Mouse (Mus musculus) CH12.LX (cell line): ENCODE measurements around the gene Hspa1a. TPM values are rescaled to one million over a fixed set of nuclear protein-coding genes. Genes with fewer than 3 reads are reported as not detected.
"Not testable (repeated sequence)": the region's sequence is repeated elsewhere in the genome, so short reads cannot be mapped to it uniquely, and the experiment has no call there.

Experiments used
- DNase-seq: peaks from one replicate; pipeline ENCODE4 v3.0.0-alpha.2; 2013; ENCODE audit errors: extremely low read depth
- H3K27ac ChIP-seq: 2 replicates; pipeline ENCODE4 v1.5.1; 2012; ENCODE audit warnings: low read depth, mild to moderate bottlenecking, control low read depth, moderate library complexity; ENCODE audit not compliant: insufficient read depth
- H3K27me3 ChIP-seq: replicated peaks from 2 replicates; pipeline ENCODE3; 2012; ENCODE audit warnings: inconsistent platforms
- H3K36me3 ChIP-seq, 2 experiments: replicated peaks in 1 of 2; 2 replicates each; pipeline versions ENCODE3 to v1.6.1; 2012; ENCODE audit warnings: inconsistent platforms in 1 of 2, low read length in 1 of 2, mild to moderate bottlenecking in 1 of 2, mixed read lengths in 1 of 2, moderate library complexity in 1 of 2; ENCODE audit not compliant: control insufficient read depth in 1 of 2, insufficient read depth in 1 of 2
- H3K4me1 ChIP-seq, 2 experiments: 2 replicates each; pipeline ENCODE4 v1.6.1; 2012; ENCODE audit warnings: inconsistent platforms in 1 of 2, moderate library complexity in 1 of 2; ENCODE audit not compliant: insufficient read depth in 2 of 2, control insufficient read depth in 1 of 2
- H3K4me2 ChIP-seq: 2 replicates; pipeline ENCODE4 v1.6.1; 2012; ENCODE audit warnings: low read depth, mild to moderate bottlenecking, control low read depth; ENCODE audit not compliant: poor library complexity, insufficient read depth, severe bottlenecking
- H3K4me3 ChIP-seq, 3 experiments: fragments of 150-350 bp in 1 of 3; sonication (generic) in 1 of 3; replicated peaks in 1 of 3; 2 replicates each; pipeline versions ENCODE3 to v1.5.1; 2011 to 2012; ENCODE audit warnings: low read depth in 2 of 3, low read length in 2 of 3, mild to moderate bottlenecking in 2 of 3, moderate library complexity in 2 of 3, control low read depth in 1 of 3, improper control_type of control experiment in 1 of 3, inconsistent platforms in 1 of 3, mixed read lengths in 1 of 3; ENCODE audit not compliant: poor library complexity in 1 of 3
- H3K79me2 ChIP-seq: replicated peaks from 2 replicates; pipeline ENCODE4 v1.6.1; 2012; ENCODE audit warnings: mild to moderate bottlenecking, moderate library complexity; ENCODE audit not compliant: control insufficient read depth, poor library complexity, insufficient read depth, severe bottlenecking; ENCODE audit errors: extremely low read depth
- H3K9ac ChIP-seq: 2 replicates; pipeline ENCODE4 v1.6.1; 2012; ENCODE audit warnings: low read depth, mild to moderate bottlenecking, control low read depth, moderate library complexity; ENCODE audit not compliant: insufficient read depth
- H3K9me3 ChIP-seq: replicated peaks from 2 replicates; pipeline ENCODE3; 2012; ENCODE audit warnings: low read length, inconsistent platforms, mixed read lengths
- CHD1 ChIP-seq: IDR thresholded peaks from 2 replicates; pipeline ENCODE4 v1.6.1; 2012; ENCODE audit warnings: low read depth, low read length, improper control_type of control experiment, inconsistent platforms
- CTCF ChIP-seq, 2 experiments: IDR thresholded peaks in 1 of 2; conservative IDR thresholded peaks in 1 of 2; 2 replicates each; pipeline ENCODE4 v1.5.1; 2011 to 2012; ENCODE audit warnings: low read depth in 2 of 2, low read length in 2 of 2, improper control_type of control experiment in 1 of 2, inconsistent platforms in 1 of 2, mild to moderate bottlenecking in 1 of 2, moderate library complexity in 1 of 2
- E2F4 ChIP-seq: IDR thresholded peaks from 2 replicates; pipeline ENCODE4 v1.6.1; 2011; ENCODE audit warnings: low read depth, low read length, improper control_type of control experiment; ENCODE audit not compliant: insufficient replicate concordance
- ELF1 ChIP-seq: IDR thresholded peaks from 2 replicates; pipeline ENCODE4 v1.6.1; 2014; ENCODE audit warnings: low read depth, mild to moderate bottlenecking, inconsistent platforms, low read length, improper control_type of control experiment
- MAZ ChIP-seq: IDR thresholded peaks from 2 replicates; pipeline ENCODE4 v1.6.1; 2012; ENCODE audit warnings: low read depth, mild to moderate bottlenecking, inconsistent platforms, low read length, improper control_type of control experiment, moderate library complexity
- MXI1 ChIP-seq: IDR thresholded peaks from 2 replicates; pipeline ENCODE4 v1.6.1; 2011; ENCODE audit warnings: mild to moderate bottlenecking, low read depth, low read length, improper control_type of control experiment
- NELFE ChIP-seq: IDR thresholded peaks from 2 replicates; pipeline ENCODE4 v1.6.1; 2011; ENCODE audit warnings: low read depth, low read length, improper control_type of control experiment
- NRF1 ChIP-seq: IDR thresholded peaks from 2 replicates; pipeline ENCODE4 v1.6.1; 2014; ENCODE audit warnings: low read depth, mild to moderate bottlenecking, inconsistent platforms, low read length, improper control_type of control experiment, moderate library complexity
- PAX5 ChIP-seq: IDR thresholded peaks from 2 replicates; pipeline ENCODE4 v1.6.1; 2012; ENCODE audit warnings: low read length, inconsistent platforms, mixed read lengths
- SMC3 ChIP-seq: IDR thresholded peaks from 2 replicates; pipeline ENCODE4 v1.6.1; 2011; ENCODE audit warnings: low read depth, low read length, improper control_type of control experiment
- TCF12 ChIP-seq: IDR thresholded peaks from 2 replicates; pipeline ENCODE4 v1.6.1; 2014; ENCODE audit warnings: low read depth, mild to moderate bottlenecking, inconsistent platforms, low read length, improper control_type of control experiment
- UBTF ChIP-seq: IDR thresholded peaks from 2 replicates; pipeline ENCODE4 v1.6.1; 2012; ENCODE audit warnings: low read depth, mild to moderate bottlenecking, inconsistent platforms, low read length, improper control_type of control experiment, moderate library complexity
- USF1 ChIP-seq: IDR thresholded peaks from 2 replicates; pipeline ENCODE4 v1.6.1; 2014; ENCODE audit warnings: low read depth, mild to moderate bottlenecking, inconsistent platforms, low read length, improper control_type of control experiment
- ZKSCAN1 ChIP-seq: IDR thresholded peaks from 2 replicates; pipeline ENCODE4 v1.6.1; 2012; ENCODE audit warnings: low read depth, inconsistent platforms, low read length, improper control_type of control experiment, borderline replicate concordance
- ZNF384 ChIP-seq: IDR thresholded peaks from 2 replicates; pipeline ENCODE4 v1.6.1; 2012; ENCODE audit warnings: low read depth, low read length, improper control_type of control experiment, inconsistent platforms
- dilution Hi-C: fragments of 300-500 bp; cut with MboI; formaldehyde crosslinking; loops from 2 replicates; pipeline ENCODE4 v1.14.3; 2020; ENCODE audit warnings: low sequenced_read_pairs; ENCODE audit not compliant: extremely low pct_unique_long_range_greater_than_20kb, extremely low pct_ligation_motif_present
- in situ Hi-C: fragments of 300-500 bp; cut with MboI; formaldehyde crosslinking; loops from 3 replicates; pipeline ENCODE4 v1.14.3; 2019; ENCODE audit warnings: low sequenced_read_pairs, low pct_ligation_motif_present, low pct_unique_long_range_greater_than_20kb, mixed read lengths
- polyA plus RNA-seq: library from polyadenylated mRNA; unstranded; fragments of >175 nt; gene quantifications from 2 replicates; pipeline ENCODE4 v1.2.1, GENCODE M21; 2012; ENCODE audit warnings: low read depth; ENCODE audit not compliant: insufficient read length
- total RNA-seq, 2 experiments: library from RNA; depleted of rRNA; stranded (reverse); fragments of 300-350 nt in 1 of 2; fragments of >200 nt in 1 of 2; gene quantifications; 2 replicates each; pipeline ENCODE4 v1.2.3; 2012 to 2014

Hspa1a gene
- total and polyA plus RNA-seq, 3 experiments, result not detected

DNA sequence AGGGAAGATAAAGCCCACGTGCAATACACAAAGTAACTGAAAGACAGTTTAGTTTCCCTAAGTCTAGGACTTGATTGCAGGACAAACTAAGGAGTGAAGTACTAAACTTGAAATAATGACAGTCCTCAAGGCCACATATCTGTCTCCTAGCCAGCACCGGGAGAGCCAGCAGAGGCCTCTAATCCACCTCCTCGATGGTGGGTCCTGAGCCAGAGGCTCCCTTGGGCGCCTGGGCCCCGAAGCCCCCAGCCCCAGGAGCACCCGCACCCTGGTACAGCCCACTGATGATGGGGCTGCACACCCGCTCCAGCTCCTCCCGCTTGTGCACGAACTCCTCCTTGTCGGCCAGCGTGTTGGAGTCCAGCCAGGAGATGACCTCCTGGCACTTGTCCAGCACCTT lies 2.1 kb downstream of the Hspa1a start, which contains the start of gene Gm20481:
Gene Gm20481 (plus strand): TSS at position 91 of the 400 bp plus-strand sequence.
- DNase-seq, H3K9ac ChIP-seq, H3K27me3 ChIP-seq, H3K4me1 ChIP-seq, H3K36me3 ChIP-seq, H3K9me3 ChIP-seq, dilution Hi-C loops, H3K79me2 ChIP-seq, H3K27ac ChIP-seq, H3K4me2 ChIP-seq, in situ Hi-C loops, H3K4me3 ChIP-seq: not testable (repeated sequence)

- no peaks in the 10 kb centered on the region for H3K27me3 ChIP-seq
- in situ Hi-C loops, result no loop called here
Observed at GRCm38 (mm10) chr17:34965627-34966026, 6.3 kb downstream of the Hspa1a start.

GRCm38 (mm10) chr17:34964640-34965049 lies 7.3 kb downstream of the Hspa1a start:
- H3K9me3 ChIP-seq, result no peaks in the 10 kb centered on the region
- in situ Hi-C loops, result no loop called here
- DNase-seq, result no peak
- H3K27ac ChIP-seq, result no peak overlapping the region
- dilution Hi-C loops, result no loop called here
- H3K4me2 ChIP-seq, result no peak overlapping the region
- TF ChIP-seq TCF12 (no peak), NELFE (no peak), CHD1 (no peak), E2F4 (no peak), CTCF (conservative IDR thresholded peaks at IDR 0.05 in 1 of 2, IDR thresholded peaks at IDR 0.05 in 1 of 2; ENCODE audit: low read depth in 2 of 2, low read length in 2 of 2) (no peak)
- no peaks in the 10 kb centered on the region for H3K36me3 ChIP-seq
- H3K9ac ChIP-seq, result no peak overlapping the region
- no peak overlapping the region for H3K4me3 ChIP-seq
- H3K79me2 ChIP-seq, result no peaks in the 10 kb centered on the region
- no peaks in the 10 kb centered on the region for H3K27me3 ChIP-seq
- peaks cover 9 to 39% of the 10 kb centered on the region in 2 experiments for H3K4me1 ChIP-seq

More at GRCm38 (mm10) chr17:34965627-34966026, 6.3 kb downstream of the Hspa1a start:
- Histone ChIP-seq H3K4me1 (peaks cover 9 to 30% of the 10 kb centered on the region in 2 experiments), H3K36me3 (no peaks in the 10 kb centered on the region), H3K4me3 (no peak overlapping the region), H3K79me2 (no peaks in the 10 kb centered on the region), H3K9me3 (no peaks in the 10 kb centered on the region), H3K4me2 (no peak overlapping the region), H3K9ac (no peak overlapping the region), H3K27ac (no peak overlapping the region)
- no peak for DNase-seq
- dilution Hi-C loops, result no loop called here
- TF ChIP-seq CHD1, result no peak
- no peak for TF ChIP-seq NRF1
- TF ChIP-seq ZKSCAN1, result no peak
- TF ChIP-seq PAX5, result no peak
- no peak for TF ChIP-seq USF1
- TF ChIP-seq E2F4, result no peak
- no peak for TF ChIP-seq ZNF384
- no peak for TF ChIP-seq UBTF
- no peak for TF ChIP-seq SMC3
- TF ChIP-seq ELF1, result no peak
- TF ChIP-seq MXI1, result no peak
- no peak for TF ChIP-seq MAZ
